Mouse (Mus musculus): ENCODE data around the gene Anks3. TPM values are rescaled to one million over a fixed set of nuclear protein-coding genes. Genes with fewer than 3 reads are reported as not detected.

Anks3 gene
- polyA plus RNA-seq, 1 experiment from 2014 or later, result 64.0 TPM

DNA sequence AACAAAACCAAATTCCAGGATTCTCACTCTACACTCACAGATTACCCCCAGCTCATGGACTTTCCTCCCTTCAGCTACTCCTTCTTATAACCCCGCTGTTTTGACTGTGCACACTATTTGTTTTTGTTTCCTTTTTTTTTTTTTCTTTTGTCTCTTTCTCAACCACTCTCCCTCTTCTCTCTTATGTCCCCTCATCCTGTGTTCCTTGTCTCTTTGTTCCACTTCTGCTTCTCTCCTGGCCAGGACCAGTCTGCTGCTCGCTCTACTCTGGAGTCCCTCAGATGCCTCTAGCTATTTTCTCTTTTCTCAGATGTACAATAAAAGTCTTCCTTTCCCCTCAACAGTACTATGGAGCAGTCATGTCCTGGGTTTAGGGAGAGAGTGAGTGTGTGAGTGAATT lies 61.6 kb downstream of the Anks3 start:
- no peaks in the 10 kb centered on the region for H3K9me3 ChIP-seq
- no peak overlapping the region for H3K9ac ChIP-seq
- H3K36me3 ChIP-seq, result no peaks in the 10 kb centered on the region
- H3K27me3 ChIP-seq, result no peaks in the 10 kb centered on the region
- H3K4me3 ChIP-seq, result no peak overlapping the region
- peaks cover 19% of the 10 kb centered on the region for H3K4me1 ChIP-seq (replicated peaks)
- no peak overlapping the region for H3K27ac ChIP-seq (replicated peaks)
- 77% methylated on average over 2 of the region's 2 CpGs for WGBS
- no peak overlapping the region for H3K4me2 ChIP-seq
- no peak for ATAC-seq (ENCODE audit: low read depth)

- peaks cover 30% of the 10 kb centered on the region for H3K4me1 ChIP-seq (replicated peaks)
- no peak overlapping the region for H3K9ac ChIP-seq
- no peak overlapping the region for H3K4me3 ChIP-seq
- WGBS, result 62% methylated on average over 7 of the region's 7 CpGs
- no peak for ATAC-seq (ENCODE audit: low read depth)
- H3K4me2 ChIP-seq, result no peak overlapping the region
- no peaks in the 10 kb centered on the region for H3K9me3 ChIP-seq
- H3K27ac ChIP-seq (replicated peaks), result peak overlapping the region; percentile 50; the same call in 1 of the 2 replicates
- H3K27me3 ChIP-seq, result no peaks in the 10 kb centered on the region
- H3K36me3 ChIP-seq, result no peaks in the 10 kb centered on the region; the same call in 1 of the 2 replicates
Measured at GRCm38 (mm10) chr16:4901167-4901566, 62.8 kb downstream of the Anks3 start.

DNA sequence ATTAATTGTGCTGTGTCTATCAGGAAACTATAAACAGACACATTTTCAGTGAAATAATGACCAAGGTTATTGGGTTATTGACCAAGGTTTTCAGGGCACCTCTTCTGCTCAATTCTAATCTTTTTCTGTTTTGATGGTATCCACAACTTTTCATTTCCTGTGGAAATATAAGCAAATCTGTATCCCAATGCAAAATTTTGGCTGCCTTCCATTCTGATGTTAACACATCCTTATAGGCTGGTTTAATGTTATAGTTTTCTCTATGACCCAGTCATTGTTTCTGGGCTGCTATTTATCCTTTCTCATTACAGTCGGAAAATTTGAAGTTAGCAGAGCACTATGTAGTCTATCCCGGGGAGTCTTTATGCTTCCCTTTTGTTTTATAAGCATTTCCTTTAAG lies 64.3 kb downstream of the Anks3 start:
- Histone ChIP-seq H3K9me3 (no peaks in the 10 kb centered on the region), H3K4me3 (no peak overlapping the region), H3K4me1 (replicated peaks) (peaks cover 27% of the 10 kb centered on the region), H3K27ac (replicated peaks) (no peak overlapping the region), H3K9ac (no peak overlapping the region), H3K27me3 (no peaks in the 10 kb centered on the region), H3K36me3 (no peaks in the 10 kb centered on the region; the same call in 1 of the 2 replicates), H3K4me2 (no peak overlapping the region)
- 90% methylated on average over 2 of the region's 2 CpGs for WGBS
- no peak for ATAC-seq (ENCODE audit: low read depth)

- no peak overlapping the region for H3K9ac ChIP-seq
- no peak for ATAC-seq (ENCODE audit: low read depth)
- no peak overlapping the region for H3K4me3 ChIP-seq
- no peak overlapping the region for H3K4me2 ChIP-seq
- H3K4me1 ChIP-seq (replicated peaks), result peaks cover 23% of the 10 kb centered on the region
- H3K27me3 ChIP-seq, result no peaks in the 10 kb centered on the region
- no peaks in the 10 kb centered on the region; the same call in 1 of the 2 replicates for H3K36me3 ChIP-seq
- 81% methylated on average over 6 of the region's 6 CpGs for WGBS
- H3K9me3 ChIP-seq, result no peaks in the 10 kb centered on the region
- no peak overlapping the region for H3K27ac ChIP-seq (replicated peaks)
Measured at GRCm38 (mm10) chr16:4898881-4899280, 65.1 kb downstream of the Anks3 start.

DNA sequence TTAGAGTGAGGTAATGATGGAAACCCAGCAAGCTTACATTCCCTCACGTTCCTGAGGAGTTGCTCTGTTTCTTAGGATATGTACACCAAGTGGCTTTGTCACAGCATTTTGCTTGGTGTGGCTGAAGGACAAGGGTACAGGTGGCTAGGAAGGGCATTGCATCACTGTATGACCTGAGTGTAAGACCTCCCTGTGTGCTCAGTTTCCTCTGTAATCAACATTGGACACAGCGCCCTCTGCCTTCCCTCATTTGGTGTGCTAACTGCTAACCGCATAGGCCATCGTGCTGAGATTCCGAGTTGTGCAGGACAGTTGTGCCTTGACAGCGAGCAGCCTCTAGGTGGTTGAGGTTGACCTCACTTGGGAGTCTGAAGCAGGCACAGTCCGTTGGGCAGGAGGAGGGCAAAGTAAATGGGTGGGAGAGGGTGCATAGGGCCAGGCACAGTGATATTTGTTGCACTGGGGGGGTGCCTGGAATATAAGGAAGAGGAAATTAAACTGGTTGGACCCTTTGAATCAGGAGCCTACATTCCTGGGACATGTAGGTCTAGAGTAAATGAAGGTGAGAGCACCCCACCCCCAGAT lies 66.8 kb downstream of the Anks3 start:
- Histone ChIP-seq H3K4me3 (no peak overlapping the region), H3K27me3 (no peaks in the 10 kb centered on the region), H3K9ac (no peak overlapping the region), H3K36me3 (no peaks in the 10 kb centered on the region; the same call in 1 of the 2 replicates), H3K9me3 (no peaks in the 10 kb centered on the region), H3K27ac (replicated peaks) (no peak overlapping the region), H3K4me1 (replicated peaks) (peaks cover 23% of the 10 kb centered on the region), H3K4me2 (no peak overlapping the region)
- WGBS, result 59% methylated on average over 7 of the region's 7 CpGs
- ATAC-seq (ENCODE audit: low read depth), result no peak

DNA sequence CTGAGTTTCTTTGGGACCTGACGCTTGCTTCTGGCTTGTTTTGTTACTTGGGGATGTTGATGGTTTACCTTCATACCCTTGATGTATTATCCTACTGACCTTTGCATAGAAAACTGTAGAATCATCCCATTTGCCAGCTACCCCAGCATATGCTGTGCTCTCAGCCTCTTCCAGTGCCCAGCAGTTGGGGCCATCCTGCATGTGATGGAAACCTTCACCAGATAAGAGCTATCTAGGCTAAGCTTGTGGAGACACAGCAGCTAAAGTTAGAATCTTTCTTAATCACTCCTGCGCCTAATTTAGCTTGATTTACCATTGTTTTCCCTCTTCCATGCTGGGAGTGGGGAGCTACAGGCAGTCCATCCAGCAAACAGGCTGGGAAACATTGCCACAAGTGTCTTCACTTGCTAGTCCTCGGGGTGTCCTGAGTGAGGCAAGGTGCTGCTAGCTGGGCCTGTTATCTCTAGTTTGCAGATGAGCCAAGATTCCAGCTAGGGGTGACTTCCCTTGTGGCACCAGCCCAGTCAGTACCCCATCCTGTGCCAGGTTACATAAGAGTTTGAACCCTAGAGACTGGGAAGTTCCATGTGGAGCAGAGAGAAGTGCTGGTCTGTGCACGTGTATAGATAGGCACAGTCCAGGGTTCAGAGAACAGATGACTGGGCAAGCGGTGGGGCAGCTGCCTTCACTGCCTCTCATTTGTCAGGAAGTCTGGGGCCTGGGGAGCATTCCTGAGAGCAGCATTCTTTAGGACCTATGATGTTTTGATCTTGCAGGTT lies 67.6 kb downstream of the Anks3 start:
- Histone ChIP-seq H3K27me3 (no peaks in the 10 kb centered on the region), H3K4me2 (no peak overlapping the region), H3K4me3 (no peak overlapping the region), H3K9me3 (no peaks in the 10 kb centered on the region), H3K4me1 (replicated peaks) (peaks cover 18% of the 10 kb centered on the region), H3K9ac (no peak overlapping the region), H3K27ac (replicated peaks) (no peak overlapping the region), H3K36me3 (no peaks in the 10 kb centered on the region; the same call in 1 of the 2 replicates)
- ATAC-seq (ENCODE audit: low read depth), result no peak
- 66% methylated on average over 5 of the region's 5 CpGs for WGBS

DNA sequence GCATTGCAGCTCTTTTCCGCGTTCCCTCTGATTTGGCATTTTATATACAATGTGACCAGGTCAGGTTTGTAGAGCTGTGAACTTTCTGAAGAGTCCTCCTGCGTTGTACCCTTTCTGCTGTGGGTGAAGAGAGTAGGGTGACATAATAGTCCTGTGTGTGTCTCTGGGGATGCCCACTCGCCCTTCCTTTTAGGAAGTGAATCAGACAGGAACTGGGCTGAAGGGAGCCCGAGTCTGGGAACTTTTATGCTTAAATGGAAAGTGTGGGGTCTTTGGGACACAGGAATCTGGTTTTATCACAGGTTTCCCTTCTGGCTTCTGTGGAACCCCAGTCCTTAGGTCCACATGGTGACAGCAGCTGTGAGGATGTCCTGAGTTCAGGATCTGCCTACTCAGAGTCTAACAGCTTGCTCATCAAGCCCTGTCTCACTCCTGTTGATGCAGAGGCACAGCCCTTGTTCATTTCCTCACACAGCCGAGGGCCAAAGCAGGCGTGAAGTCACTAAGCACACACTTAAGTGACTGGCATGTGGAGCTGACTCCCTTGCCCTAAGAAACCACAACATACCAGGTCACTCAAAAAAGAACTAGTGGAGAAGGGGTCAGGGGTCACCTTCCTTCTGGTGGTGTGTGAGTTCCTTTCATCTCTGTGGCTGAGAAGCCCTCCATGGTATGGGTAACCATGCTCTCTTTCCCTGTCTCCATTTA lies 69.7 kb downstream of the Anks3 start:
- H3K4me3 ChIP-seq, result no peak overlapping the region
- no peaks in the 10 kb centered on the region; the same call in 1 of the 2 replicates for H3K36me3 ChIP-seq
- no peak overlapping the region for H3K4me2 ChIP-seq
- no peak overlapping the region for H3K9ac ChIP-seq
- ATAC-seq (ENCODE audit: low read depth), result no peak
- WGBS, result 81% methylated on average over 7 of the region's 7 CpGs
- H3K27ac ChIP-seq (replicated peaks), result no peak overlapping the region
- H3K9me3 ChIP-seq, result no peaks in the 10 kb centered on the region
- H3K27me3 ChIP-seq, result no peaks in the 10 kb centered on the region
- H3K4me1 ChIP-seq (replicated peaks), result peaks cover 22% of the 10 kb centered on the region

DNA sequence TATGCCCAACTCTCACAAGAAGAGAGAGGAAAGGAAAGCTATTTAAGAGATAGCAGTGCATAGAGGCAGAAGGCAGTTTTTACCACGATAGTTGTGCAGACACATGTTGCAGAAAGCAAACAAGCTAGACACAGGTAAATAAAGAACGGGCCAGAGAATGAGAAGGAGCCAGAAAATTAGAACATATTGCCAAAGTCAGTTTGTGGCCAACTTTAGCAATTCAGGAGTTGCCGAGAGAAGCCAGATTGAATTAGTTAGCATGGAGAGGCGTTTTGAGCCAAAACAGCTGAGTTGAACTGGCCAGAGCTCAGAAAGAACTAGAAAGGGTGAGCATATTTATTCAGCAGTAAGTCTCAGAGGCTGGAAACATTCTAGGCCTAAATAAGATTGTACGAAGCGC lies 71.8 kb downstream of the Anks3 start:
- H3K4me1 ChIP-seq (replicated peaks), result peaks cover 42% of the 10 kb centered on the region
- H3K4me3 ChIP-seq, result no peak overlapping the region
- H3K36me3 ChIP-seq, result no peaks in the 10 kb centered on the region; the same call in 1 of the 2 replicates
- H3K9ac ChIP-seq, result no peak overlapping the region
- no peak for ATAC-seq (ENCODE audit: low read depth)
- 90% methylated on average over 6 of the region's 6 CpGs for WGBS
- no peaks in the 10 kb centered on the region for H3K9me3 ChIP-seq
- no peaks in the 10 kb centered on the region for H3K27me3 ChIP-seq
- H3K27ac ChIP-seq (replicated peaks), result no peak overlapping the region
- no peak overlapping the region for H3K4me2 ChIP-seq

Other genes starting within 250 kb of the Anks3 start
- 55.5 and 57.2 TPM in 2 replicates for gene Nmral1, start 244.8 kb downstream of the Anks3 start, polyA plus RNA-seq (2015; fragmentation: Nextera tagmentation; extraction: Ambion mirVana)
- 102 and 108 TPM in 2 replicates for gene Hmox2, start 237.8 kb downstream of the Anks3 start, polyA plus RNA-seq (2015; fragmentation: Nextera tagmentation; extraction: Ambion mirVana)
- gene Cdip1, start 173.9 kb downstream of the Anks3 start, polyA plus RNA-seq (2015; fragmentation: Nextera tagmentation; extraction: Ambion mirVana), result 100 and 109 TPM in 2 replicates
- 0.42 and 0.52 TPM in 2 replicates for gene 4930562C15Rik, start 128.8 kb downstream of the Anks3 start, polyA plus RNA-seq (2015; fragmentation: Nextera tagmentation; extraction: Ambion mirVana)
- 54.4 and 66.3 TPM in 2 replicates for gene Ubald1, start 83.9 kb downstream of the Anks3 start, polyA plus RNA-seq (2015; fragmentation: Nextera tagmentation; extraction: Ambion mirVana)
- 105 and 110 TPM in 2 replicates for gene Mgrn1, start 78.0 kb downstream of the Anks3 start, polyA plus RNA-seq (2015; fragmentation: Nextera tagmentation; extraction: Ambion mirVana)
- gene Nudt16l1, start 25.4 kb downstream of the Anks3 start, polyA plus RNA-seq (2015; fragmentation: Nextera tagmentation; extraction: Ambion mirVana), result 134 and 143 TPM in 2 replicates
- not detected in 2 replicates for gene Sept12, start 33.6 kb upstream of the Anks3 start, polyA plus RNA-seq (2015; fragmentation: Nextera tagmentation; extraction: Ambion mirVana)
- 2.5 TPM in 1 of 2 replicates, not detected in the other for gene Smim22, start 43.1 kb upstream of the Anks3 start, polyA plus RNA-seq (2015; fragmentation: Nextera tagmentation; extraction: Ambion mirVana)
- 157 and 171 TPM in 2 replicates for gene Rogdi, start 49.3 kb upstream of the Anks3 start, polyA plus RNA-seq (2015; fragmentation: Nextera tagmentation; extraction: Ambion mirVana)
- gene Glyr1, start 85.7 kb upstream of the Anks3 start, polyA plus RNA-seq (2015; fragmentation: Nextera tagmentation; extraction: Ambion mirVana), result 193 and 194 TPM in 2 replicates
- gene Ubn1, start 85.9 kb upstream of the Anks3 start, polyA plus RNA-seq (2015; fragmentation: Nextera tagmentation; extraction: Ambion mirVana), result 16.0 and 16.6 TPM in 2 replicates
- 0.18 and 0.39 TPM in 2 replicates for gene Ppl, start 168.2 kb upstream of the Anks3 start, polyA plus RNA-seq (2015; fragmentation: Nextera tagmentation; extraction: Ambion mirVana)
- gene Sec14l5, start 182.9 kb upstream of the Anks3 start, polyA plus RNA-seq (2015; fragmentation: Nextera tagmentation; extraction: Ambion mirVana), result 0.54 and 0.63 TPM in 2 replicates
- gene Nagpa, start 239.8 kb upstream of the Anks3 start, polyA plus RNA-seq (2015; fragmentation: Nextera tagmentation; extraction: Ambion mirVana), result 11.0 and 11.9 TPM in 2 replicates